Mouse (Mus musculus): ENCODE measurements around the gene Mab21l3. TPM values are rescaled to one million over a fixed set of nuclear protein-coding genes. Genes with fewer than 3 reads are reported as not detected.
A peak's percentile ranks its signal among the peaks of the same experiment; 100 is the strongest.

Gene Mab21l3
- polyA plus RNA-seq, 1 experiment from 2014 or later = 0.35 TPM

DNA sequence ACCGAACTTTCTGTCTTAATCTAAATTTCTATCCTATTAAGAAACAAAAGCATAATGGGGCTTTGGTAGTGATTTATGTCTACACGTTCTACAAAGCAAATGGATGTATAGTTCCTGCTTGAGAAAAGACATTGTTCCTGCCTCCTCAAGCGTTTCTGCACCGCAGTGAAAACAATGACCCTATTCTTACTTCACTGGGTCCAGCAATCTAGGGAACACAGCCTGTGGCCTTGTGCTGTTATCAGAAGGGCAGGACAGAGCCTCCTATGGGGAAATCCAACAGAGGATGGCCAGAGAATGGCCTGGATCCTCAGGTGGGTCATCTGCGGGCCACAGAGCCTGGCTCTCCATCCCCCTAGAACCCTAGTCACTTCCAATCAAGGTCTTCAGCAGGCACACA is 29.4 kb upstream of the Mab21l3 start:
- no peak overlapping the region for H3K4me3 ChIP-seq (replicated peaks; ENCODE audit: low read length)
- 14% methylated on average over 5 of the region's 5 CpGs for WGBS
- H3K9ac ChIP-seq (replicated peaks; ENCODE audit: low read depth, low read length) = no peak overlapping the region

DNA sequence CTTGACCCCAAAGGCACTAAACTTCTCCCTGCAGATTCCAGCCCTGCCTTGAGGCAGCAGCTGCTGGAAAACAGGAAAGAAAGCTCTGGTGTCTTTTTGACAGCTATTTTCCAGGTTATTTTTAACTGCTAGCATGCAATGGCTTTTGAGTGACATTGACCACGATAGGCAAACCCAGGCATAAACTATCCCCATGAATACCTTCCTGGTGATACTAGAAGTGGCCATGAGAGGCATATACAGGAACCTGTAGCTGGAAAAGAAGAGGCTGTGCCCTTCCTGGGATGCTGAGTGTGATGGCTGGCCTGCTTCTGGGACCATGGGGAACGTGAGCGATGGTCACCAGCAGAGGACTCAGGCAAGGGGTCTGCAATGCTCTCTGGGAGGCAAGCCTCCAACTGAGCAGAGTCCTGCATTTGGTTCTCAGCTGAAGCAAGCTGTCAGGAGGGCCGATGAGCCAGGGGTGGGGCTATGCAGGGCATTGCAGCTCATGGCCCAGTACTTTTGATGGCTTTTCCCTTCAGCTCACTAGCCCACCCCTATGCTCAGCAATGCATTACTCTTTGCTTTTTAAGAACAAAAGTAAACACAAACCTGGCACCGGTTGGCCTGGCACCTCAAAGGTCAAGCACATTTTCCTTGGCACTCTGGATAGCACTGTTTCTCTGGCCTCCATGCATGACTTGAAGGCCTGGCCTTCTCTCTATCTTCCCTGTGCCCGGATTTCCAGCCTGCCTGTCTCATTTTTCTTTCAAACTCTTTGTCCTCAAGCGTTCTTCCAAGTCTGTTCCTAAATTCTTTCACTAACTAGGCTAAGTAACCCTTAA is 27.9 kb upstream of the Mab21l3 start:
- no peak overlapping the region for H3K4me2 ChIP-seq (ENCODE audit: low read length)
- ATAC-seq = no peak
- no peaks in the 10 kb centered on the region for H3K27me3 ChIP-seq (replicated peaks; ENCODE audit: control insufficient read depth, insufficient read depth, low read length)
- no peak overlapping the region for H3K9ac ChIP-seq (replicated peaks; ENCODE audit: low read depth, low read length)
- H3K4me1 ChIP-seq (replicated peaks; ENCODE audit: control insufficient read depth, insufficient read depth, low read length) = peaks cover 4% of the 10 kb centered on the region
- 79% methylated on average over 7 of the region's 7 CpGs for WGBS
- no peaks in the 10 kb centered on the region for H3K9me3 ChIP-seq (ENCODE audit: control insufficient read depth, low read length)
- no peaks in the 10 kb centered on the region for H3K36me3 ChIP-seq (ENCODE audit: control insufficient read depth, insufficient read depth)
- no peak overlapping the region for H3K27ac ChIP-seq (ENCODE audit: low read length)
- no peak overlapping the region for H3K4me3 ChIP-seq (replicated peaks; ENCODE audit: low read length)

More for the DNA sequence above, 29.4 kb upstream of the Mab21l3 start:
- ATAC-seq = no peak
- H3K27me3 ChIP-seq (replicated peaks; ENCODE audit: control insufficient read depth, insufficient read depth, low read length) = no peaks in the 10 kb centered on the region
- no peaks in the 10 kb centered on the region for H3K36me3 ChIP-seq (ENCODE audit: control insufficient read depth, insufficient read depth)
- peaks cover 4% of the 10 kb centered on the region for H3K4me1 ChIP-seq (replicated peaks; ENCODE audit: control insufficient read depth, insufficient read depth, low read length)
- H3K4me2 ChIP-seq (ENCODE audit: low read length) = no peak overlapping the region
- no peak overlapping the region for H3K27ac ChIP-seq (ENCODE audit: low read length)
- H3K9me3 ChIP-seq (ENCODE audit: control insufficient read depth, low read length) = no peaks in the 10 kb centered on the region

DNA sequence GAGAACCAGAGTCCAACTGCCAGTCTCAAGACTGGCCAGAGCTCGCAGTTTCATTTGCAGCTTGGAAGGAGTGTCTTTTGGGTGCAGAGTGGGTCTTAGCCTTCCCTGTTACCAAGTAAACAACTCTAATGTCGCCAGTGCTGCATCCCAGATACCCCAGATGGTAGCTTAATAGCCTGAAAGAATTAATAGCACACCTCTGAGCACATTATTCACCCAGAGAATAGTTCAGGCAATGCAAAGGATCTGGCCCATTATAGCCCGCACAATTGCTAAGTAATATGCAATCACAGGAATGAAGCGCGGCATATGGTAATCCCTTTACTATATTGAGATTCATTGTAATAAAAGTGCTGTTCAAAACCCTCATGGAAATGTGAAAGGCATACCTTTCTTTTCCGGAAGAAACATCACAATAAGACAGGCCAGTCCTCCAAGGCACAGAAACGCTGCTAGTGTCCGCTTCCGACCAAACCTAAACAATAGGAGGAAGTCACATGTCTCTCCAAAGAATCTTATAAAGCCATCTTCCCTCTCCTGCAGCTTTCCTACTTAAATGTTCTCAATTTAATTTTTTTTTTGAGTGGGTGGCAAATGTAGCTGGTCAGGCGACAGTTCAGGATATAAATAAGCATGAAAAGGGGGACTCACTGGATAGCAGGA is 26.6 kb upstream of the Mab21l3 start:
- no peak overlapping the region for H3K4me3 ChIP-seq (replicated peaks; ENCODE audit: low read length)
- no peaks in the 10 kb centered on the region for H3K36me3 ChIP-seq (ENCODE audit: control insufficient read depth, insufficient read depth)
- no peak overlapping the region for H3K4me2 ChIP-seq (ENCODE audit: low read length)
- peaks cover 4% of the 10 kb centered on the region for H3K4me1 ChIP-seq (replicated peaks; ENCODE audit: control insufficient read depth, insufficient read depth, low read length)
- ATAC-seq = 0 out of 2 replicates have a peak, but pooled peaks have one; percentile 15
- H3K27me3 ChIP-seq (replicated peaks; ENCODE audit: control insufficient read depth, insufficient read depth, low read length) = no peaks in the 10 kb centered on the region
- 40% methylated on average over 10 of the region's 10 CpGs for WGBS
- H3K9ac ChIP-seq (replicated peaks; ENCODE audit: low read depth, low read length) = no peak overlapping the region
- no peaks in the 10 kb centered on the region for H3K9me3 ChIP-seq (ENCODE audit: control insufficient read depth, low read length)
- H3K27ac ChIP-seq (ENCODE audit: low read length) = no peak overlapping the region

DNA sequence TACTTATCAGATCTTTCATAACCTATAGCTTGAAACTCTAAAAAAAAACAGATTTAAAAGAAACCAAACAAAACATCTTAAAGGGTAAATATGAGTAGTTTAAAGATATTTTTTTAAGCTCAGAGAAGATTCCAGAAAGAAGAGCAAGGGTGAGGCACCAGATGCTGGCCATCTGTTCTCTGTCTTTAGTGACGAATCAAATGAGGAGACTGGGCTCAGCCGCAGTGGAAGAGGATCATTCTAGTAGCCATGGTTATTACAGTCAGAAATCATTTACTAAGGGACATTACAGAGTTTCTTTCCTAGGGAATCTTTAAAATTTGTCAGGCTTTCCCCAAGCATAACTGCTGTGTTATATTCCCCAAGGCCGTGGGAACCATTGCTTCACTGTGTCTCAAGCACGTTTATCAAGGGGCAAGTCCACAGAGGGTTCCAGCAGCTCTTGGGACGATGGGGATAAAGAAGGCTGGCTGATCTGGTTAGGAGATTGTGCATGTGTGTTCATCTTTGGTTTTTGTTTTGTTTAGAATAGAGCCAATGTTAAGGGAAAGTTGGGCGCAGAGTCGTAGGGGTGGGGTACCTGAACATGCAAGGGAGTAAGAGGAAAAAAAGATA is 24.4 kb upstream of the Mab21l3 start:
- Histone ChIP-seq H3K9ac (replicated peaks; ENCODE audit: low read depth, low read length) (no peak overlapping the region), H3K27ac (ENCODE audit: low read length) (no peak overlapping the region), H3K4me3 (replicated peaks; ENCODE audit: low read length) (no peak overlapping the region), H3K4me2 (ENCODE audit: low read length) (no peak overlapping the region), H3K27me3 (replicated peaks; ENCODE audit: control insufficient read depth, insufficient read depth, low read length) (no peaks in the 10 kb centered on the region), H3K4me1 (replicated peaks; ENCODE audit: control insufficient read depth, insufficient read depth, low read length) (peaks cover 4% of the 10 kb centered on the region), H3K9me3 (ENCODE audit: control insufficient read depth, low read length) (no peaks in the 10 kb centered on the region), H3K36me3 (ENCODE audit: control insufficient read depth, insufficient read depth) (no peaks in the 10 kb centered on the region)
- 83% methylated on average over 7 of the region's 7 CpGs for WGBS
- no peak for ATAC-seq

GRCm38 (mm10) chr3:101871951-101872350 is 23.2 kb upstream of the Mab21l3 start:
- no peak for ATAC-seq
- H3K4me2 ChIP-seq (ENCODE audit: low read length) = no peak overlapping the region
- peaks cover 6% of the 10 kb centered on the region for H3K4me1 ChIP-seq (replicated peaks; ENCODE audit: control insufficient read depth, insufficient read depth, low read length)
- no peak overlapping the region for H3K9ac ChIP-seq (replicated peaks; ENCODE audit: low read depth, low read length)
- no peaks in the 10 kb centered on the region for H3K27me3 ChIP-seq (replicated peaks; ENCODE audit: control insufficient read depth, insufficient read depth, low read length)
- no peak overlapping the region for H3K27ac ChIP-seq (ENCODE audit: low read length)
- no peaks in the 10 kb centered on the region for H3K9me3 ChIP-seq (ENCODE audit: control insufficient read depth, low read length)
- 86% methylated on average over 9 of the region's 9 CpGs for WGBS
- no peaks in the 10 kb centered on the region for H3K36me3 ChIP-seq (ENCODE audit: control insufficient read depth, insufficient read depth)
- no peak overlapping the region for H3K4me3 ChIP-seq (replicated peaks; ENCODE audit: low read length)

- ATAC-seq = no peak
- H3K27ac ChIP-seq (ENCODE audit: low read length) = no peak overlapping the region
- H3K36me3 ChIP-seq (ENCODE audit: control insufficient read depth, insufficient read depth) = no peaks in the 10 kb centered on the region
- WGBS = 52% methylated on average over 4 of the region's 4 CpGs
- H3K4me2 ChIP-seq (ENCODE audit: low read length) = no peak overlapping the region
- H3K27me3 ChIP-seq (replicated peaks; ENCODE audit: control insufficient read depth, insufficient read depth, low read length) = no peaks in the 10 kb centered on the region
- 0 out of 2 replicates have a peak, but pooled peaks cover 2% of the 10 kb centered on the region for H3K4me1 ChIP-seq (replicated peaks; ENCODE audit: control insufficient read depth, insufficient read depth, low read length)
- no peak overlapping the region for H3K9ac ChIP-seq (replicated peaks; ENCODE audit: low read depth, low read length)
- no peaks in the 10 kb centered on the region for H3K9me3 ChIP-seq (ENCODE audit: control insufficient read depth, low read length)
- H3K4me3 ChIP-seq (replicated peaks; ENCODE audit: low read length) = no peak overlapping the region
Measured at GRCm38 (mm10) chr3:101867001-101867421, 18.3 kb upstream of the Mab21l3 start.

DNA sequence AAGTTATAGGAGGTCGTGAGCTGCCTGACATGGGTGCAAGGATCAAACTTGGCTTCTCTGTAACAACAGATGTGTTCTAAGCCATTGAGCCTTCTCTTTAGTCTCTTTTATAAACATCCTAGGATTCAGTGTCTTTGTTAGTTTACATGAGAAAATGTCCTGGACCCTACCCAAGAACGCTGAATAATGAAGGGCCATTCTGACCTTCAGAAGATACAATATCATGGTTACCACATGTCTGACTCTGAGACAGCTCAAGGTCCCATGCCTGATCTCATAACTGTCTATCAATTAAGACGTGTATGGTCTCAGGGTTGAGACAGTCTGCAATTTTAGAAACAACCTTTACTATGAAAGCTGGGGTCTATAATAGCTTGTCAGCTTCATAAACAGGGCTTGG is 13.1 kb upstream of the Mab21l3 start:
- H3K4me1 ChIP-seq (replicated peaks; ENCODE audit: control insufficient read depth, insufficient read depth, low read length) = peaks cover 5% of the 10 kb centered on the region; the same call in 1 of the 2 replicates
- no peak overlapping the region for H3K4me2 ChIP-seq (ENCODE audit: low read length)
- H3K36me3 ChIP-seq (ENCODE audit: control insufficient read depth, insufficient read depth) = 0 out of 2 replicates have a peak, but pooled peaks cover 2% of the 10 kb centered on the region
- H3K4me3 ChIP-seq (replicated peaks; ENCODE audit: low read length) = no peak overlapping the region
- WGBS = 77% methylated on average over 3 of the region's 3 CpGs
- no peaks in the 10 kb centered on the region for H3K27me3 ChIP-seq (replicated peaks; ENCODE audit: control insufficient read depth, insufficient read depth, low read length)
- no peak for ATAC-seq
- no peaks in the 10 kb centered on the region for H3K9me3 ChIP-seq (ENCODE audit: control insufficient read depth, low read length)
- no peak overlapping the region for H3K9ac ChIP-seq (replicated peaks; ENCODE audit: low read depth, low read length)
- H3K27ac ChIP-seq (ENCODE audit: low read length) = no peak overlapping the region

DNA sequence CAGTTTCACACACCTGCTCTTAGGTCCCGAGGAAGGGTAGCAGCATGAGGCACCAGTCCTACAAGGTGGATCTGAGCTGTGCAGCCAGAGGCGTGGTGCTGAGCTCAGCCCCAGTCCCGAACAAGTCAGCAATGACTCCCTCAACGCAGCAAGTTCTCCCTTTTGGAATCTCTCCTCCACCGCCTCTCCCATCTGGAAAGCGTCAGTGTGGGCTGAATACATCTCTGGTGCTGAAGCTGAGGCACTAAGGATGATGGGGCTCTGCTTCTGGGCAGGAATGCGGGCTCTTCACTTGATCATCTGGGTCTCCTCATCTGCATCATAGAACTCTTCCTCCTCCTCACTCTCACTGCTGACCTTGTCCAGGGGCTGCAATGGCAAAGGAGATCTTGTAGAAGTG is 11.4 kb upstream of the Mab21l3 start:
- WGBS = 64% methylated on average over 7 of the region's 7 CpGs
- H3K36me3 ChIP-seq (ENCODE audit: control insufficient read depth, insufficient read depth) = 0 out of 2 replicates have a peak, but pooled peaks cover 2% of the 10 kb centered on the region

GRCm38 (mm10) chr3:101859740-101860139 is 11.0 kb upstream of the Mab21l3 start:
- Histone ChIP-seq H3K27ac (ENCODE audit: low read length) (no peak overlapping the region), H3K9ac (replicated peaks; ENCODE audit: low read depth, low read length) (peak overlapping the region; percentile 11; the same call in 1 of the 2 replicates), H3K4me3 (replicated peaks; ENCODE audit: low read length) (no peak overlapping the region), H3K27me3 (replicated peaks; ENCODE audit: control insufficient read depth, insufficient read depth, low read length) (no peaks in the 10 kb centered on the region), H3K4me1 (replicated peaks; ENCODE audit: control insufficient read depth, insufficient read depth, low read length) (peaks cover 5% of the 10 kb centered on the region; the same call in 1 of the 2 replicates), H3K4me2 (ENCODE audit: low read length) (no peak overlapping the region), H3K9me3 (ENCODE audit: control insufficient read depth, low read length) (no peaks in the 10 kb centered on the region), H3K36me3 (ENCODE audit: control insufficient read depth, insufficient read depth) (0 out of 2 replicates have a peak, but pooled peaks cover 2% of the 10 kb centered on the region)
- peak; percentile 65; the same call in 1 of the 2 replicates for ATAC-seq
- WGBS = 30% methylated on average over 7 of the region's 7 CpGs

More for the DNA sequence above, 11.4 kb upstream of the Mab21l3 start:
- H3K9ac ChIP-seq (replicated peaks; ENCODE audit: low read depth, low read length) = no peak overlapping the region
- no peak overlapping the region for H3K27ac ChIP-seq (ENCODE audit: low read length)
- no peak overlapping the region for H3K4me2 ChIP-seq (ENCODE audit: low read length)
- H3K9me3 ChIP-seq (ENCODE audit: control insufficient read depth, low read length) = no peaks in the 10 kb centered on the region
- no peak overlapping the region for H3K4me3 ChIP-seq (replicated peaks; ENCODE audit: low read length)
- peaks cover 5% of the 10 kb centered on the region; the same call in 1 of the 2 replicates for H3K4me1 ChIP-seq (replicated peaks; ENCODE audit: control insufficient read depth, insufficient read depth, low read length)
- no peaks in the 10 kb centered on the region for H3K27me3 ChIP-seq (replicated peaks; ENCODE audit: control insufficient read depth, insufficient read depth, low read length)
- no peak for ATAC-seq

Measured in forebrain, embryonic 16.5 days (tissue).